Mouse (Mus musculus) kidney, embryonic 15.5 days (tissue): ENCODE measurements around the gene Olfr218. TPM values are rescaled to one million over a fixed set of nuclear protein-coding genes. Genes with fewer than 3 reads are reported as not detected.

ENCODE experiments used
- polyA plus RNA-seq: library from polyadenylated mRNA; unstranded; fragments of >200 nt; fragmentation: Nextera tagmentation; extraction: Ambion mirVana; gene quantifications from 2 replicates; pipeline ENCODE4 v1.2.1, GENCODE M21; 2015

Olfr218 gene
- polyA plus RNA-seq, 1 experiment from 2014 or later = not detected

Other genes with a start within 250 kb of the Olfr218 start
- not detected in 2 replicates for gene Olfr16, start 247.4 kb upstream of the Olfr218 start, polyA plus RNA-seq
- gene Olfr1408, start 60.4 kb upstream of the Olfr218 start, polyA plus RNA-seq = not detected in 2 replicates
- gene Olfr1406, start 7.2 kb upstream of the Olfr218 start, polyA plus RNA-seq = not detected in 2 replicates
- gene Olfr1404, start 14.6 kb downstream of the Olfr218 start, polyA plus RNA-seq = not detected in 2 replicates
- 0.16 TPM in 1 of 2 replicates, not detected in the other for gene Fcer1a, start 29.4 kb downstream of the Olfr218 start, polyA plus RNA-seq
- not detected in 2 replicates for gene Olfr418, start 68.2 kb downstream of the Olfr218 start, polyA plus RNA-seq
- gene Mptx2, start 80.0 kb downstream of the Olfr218 start, polyA plus RNA-seq = not detected in 2 replicates
- 0.82 and 1.0 TPM in 2 replicates for gene Ackr1, start 135.9 kb downstream of the Olfr218 start, polyA plus RNA-seq
- 2.7 and 2.9 TPM in 2 replicates for gene Aim2, start 153.1 kb downstream of the Olfr218 start, polyA plus RNA-seq
- gene Cadm3, start 169.9 kb downstream of the Olfr218 start, polyA plus RNA-seq = 0.71 and 1.3 TPM in 2 replicates